Mouse (Mus musculus): Measurements from ENCODE around the gene Gm2001.
"Not testable (repeated sequence)": the region's sequence is repeated elsewhere in the genome, so short reads cannot be mapped to it uniquely, and the experiment has no call there.

Gene Gm2001

DNA sequence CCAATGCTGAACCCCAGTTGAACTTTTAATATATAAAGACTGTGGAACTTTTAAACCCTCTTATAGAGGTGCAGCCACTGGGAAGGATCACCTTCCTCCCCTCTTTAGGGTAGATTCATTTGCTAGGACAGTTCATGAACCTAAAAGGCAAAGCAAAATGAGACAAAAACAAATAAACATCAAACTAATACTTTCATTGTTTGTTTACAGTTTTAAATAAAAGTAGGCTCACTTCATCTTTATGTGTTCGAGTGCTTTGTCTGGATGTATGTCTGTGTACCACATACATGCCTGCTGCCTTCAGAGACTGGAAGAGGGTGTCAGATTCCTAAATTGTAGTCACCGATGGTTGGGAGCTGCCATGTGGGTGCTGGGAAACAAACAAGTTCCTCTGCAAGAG lies at the start of gene Gm2001:
Gene Gm2001, minus strand, starts transcription at position 101 of the 400 bp plus-strand sequence.
- not testable (repeated sequence) for DNase-seq

DNA sequence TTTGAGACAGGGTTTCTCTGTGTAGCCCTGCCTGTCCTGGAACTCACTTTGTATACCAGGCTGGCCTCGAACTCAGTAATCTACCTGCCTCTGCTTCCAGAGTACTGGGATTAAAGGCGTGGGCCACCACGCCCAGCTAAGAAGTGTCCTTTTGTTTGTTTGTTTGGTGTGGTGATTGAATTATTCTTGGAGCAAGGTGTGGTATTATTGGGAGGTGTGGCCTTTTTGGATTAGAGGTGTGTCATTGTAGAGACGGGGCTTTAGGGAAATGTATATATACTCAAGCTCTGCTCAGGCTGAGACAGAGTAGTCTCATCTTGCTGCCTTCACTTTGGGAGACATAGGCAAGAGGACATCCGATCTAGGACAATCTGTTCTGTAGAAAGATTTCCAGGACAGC lies 31.6 kb upstream of the Gm2001 start, which contains the start of gene Gm2016:
Gene Gm2016, plus strand, starts transcription at position 301 of the 400 bp plus-strand sequence.
- not testable (repeated sequence) for DNase-seq

DNA sequence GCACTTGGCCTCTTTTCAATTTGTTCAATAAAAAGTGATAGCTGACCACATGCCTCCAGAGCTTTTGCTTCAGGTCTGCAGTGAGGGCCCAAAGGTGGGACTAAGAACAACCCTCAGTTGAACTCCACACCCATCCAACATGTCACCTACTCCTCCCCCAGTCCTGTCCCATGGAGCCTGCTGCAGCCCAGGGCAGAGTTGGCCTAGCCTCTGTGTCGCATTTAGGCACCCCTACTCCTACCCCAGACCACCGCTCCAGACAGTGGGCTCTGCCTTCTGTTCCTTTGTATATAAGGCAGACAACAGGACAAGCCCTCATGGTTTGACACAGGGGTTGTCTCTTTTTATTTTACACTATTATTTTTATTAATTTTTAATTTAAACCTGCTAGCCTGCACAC lies 21.9 kb upstream of the Gm2001 start:
- DNase-seq: not testable (repeated sequence)

DNA sequence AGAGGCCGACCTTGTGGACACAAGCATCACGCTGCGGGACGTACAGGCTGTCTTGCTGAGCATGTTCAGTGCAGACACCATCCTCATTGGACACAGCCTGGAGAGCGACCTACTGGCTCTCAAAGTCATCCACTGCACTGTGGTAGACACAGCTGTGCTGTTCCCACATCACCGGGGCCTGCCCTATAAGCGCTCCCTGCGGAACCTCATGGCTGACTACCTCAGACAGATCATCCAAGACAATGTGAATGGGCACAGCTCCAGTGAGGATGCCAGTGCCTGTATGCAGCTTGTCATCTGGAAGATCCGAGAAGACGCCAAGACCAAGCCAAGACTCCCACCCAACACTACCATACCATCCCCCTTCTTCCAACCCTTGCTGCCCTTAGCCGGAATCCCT lies 21.5 kb upstream of the Gm2001 start:
- DNase-seq: not testable (repeated sequence)

GRCm38 (mm10) chr12:87861740-87862692 lies 19.9 kb upstream of the Gm2001 start:
- DNase-seq: not testable (repeated sequence)

GRCm38 (mm10) chr12:87856067-87856466 lies 13.9 kb upstream of the Gm2001 start:
- DNase-seq: not testable (repeated sequence)

DNA sequence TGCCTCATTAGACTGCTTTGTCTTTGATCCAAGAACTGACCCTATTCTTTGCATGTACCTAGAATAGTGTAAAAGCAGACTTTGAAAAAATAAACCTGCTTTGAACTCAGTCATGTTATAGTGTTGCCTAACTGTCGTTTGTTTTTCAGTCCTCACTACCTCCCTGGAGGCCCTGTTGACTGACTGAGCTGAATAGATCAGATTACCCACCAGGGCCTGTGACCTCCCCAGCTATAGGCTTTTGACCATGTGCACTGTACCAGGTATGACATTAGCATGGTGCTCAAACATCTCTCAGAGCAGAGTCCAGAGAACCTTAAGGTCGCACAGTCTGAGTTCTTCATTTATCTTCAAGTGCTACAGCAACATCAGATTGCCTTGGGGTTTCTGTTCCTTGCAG lies 8.5 kb upstream of the Gm2001 start:
- DNase-seq: not testable (repeated sequence)

DNA sequence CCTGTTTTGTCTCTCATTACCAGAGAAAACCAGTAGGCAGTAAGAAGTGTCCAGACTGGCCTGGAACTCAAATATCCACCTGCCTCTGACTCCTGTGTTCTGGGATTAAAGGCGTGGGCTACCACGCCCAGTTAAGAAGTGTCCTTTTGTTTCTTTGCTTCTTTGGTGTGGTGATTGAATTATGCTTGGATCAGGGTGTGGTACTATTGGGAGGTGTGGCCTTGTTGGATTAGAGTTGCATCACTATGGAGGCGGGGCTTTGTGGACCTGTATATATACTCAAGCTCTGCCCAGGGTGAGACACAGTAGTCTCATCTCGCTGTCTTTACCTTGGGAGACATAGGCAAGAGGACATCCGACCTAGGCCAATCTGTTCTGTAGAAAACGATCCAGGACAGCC lies 25.9 kb downstream of the Gm2001 start, which contains the start of gene BB287469:
Gene BB287469, plus strand, starts transcription at position 301 of the 400 bp plus-strand sequence.
- not testable (repeated sequence) for DNase-seq

DNA sequence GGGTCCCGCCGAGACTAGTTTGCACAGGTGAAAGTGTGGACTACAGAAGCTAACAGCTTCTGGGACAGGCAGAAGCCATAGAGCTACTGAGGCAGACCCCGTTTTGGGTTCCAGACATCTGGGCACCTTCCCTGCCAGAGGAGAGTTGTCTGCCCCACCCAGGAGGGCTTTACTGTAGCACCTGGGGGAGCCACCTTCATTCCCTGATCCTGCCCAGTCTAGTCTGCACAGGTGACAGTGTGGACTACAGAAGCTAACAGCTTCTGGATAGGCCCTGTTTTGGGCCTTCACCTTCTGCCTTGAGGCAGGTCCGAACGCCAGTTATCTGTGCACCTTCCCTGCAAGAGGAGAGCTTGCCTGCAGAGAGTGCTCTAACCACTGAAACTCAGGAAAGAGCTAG lies 44.2 kb downstream of the Gm2001 start:
- not testable (repeated sequence) for DNase-seq

DNA sequence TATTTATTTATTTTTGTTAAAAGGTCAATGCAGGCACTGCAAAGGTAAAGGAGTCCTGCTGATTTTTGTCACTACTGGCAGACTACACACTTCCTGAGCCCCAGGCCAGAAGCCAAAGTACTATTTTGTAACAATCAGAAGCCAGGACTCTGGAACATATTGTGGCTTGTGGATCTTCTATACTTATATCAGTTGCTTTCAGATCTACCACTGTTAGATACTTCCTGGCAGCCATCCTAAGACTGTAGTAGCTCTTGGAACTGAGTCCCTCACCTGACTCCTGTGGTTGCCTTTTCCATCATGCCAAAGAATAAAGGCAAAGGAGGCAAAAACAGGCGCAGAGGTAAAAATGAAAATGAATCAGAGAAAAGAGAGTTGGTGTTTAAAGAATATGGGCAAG lies 46.9 kb downstream of the Gm2001 start, which contains the start of gene Gm21936:
Gene Gm21936, plus strand, starts transcription at position 301 of the 400 bp plus-strand sequence.
- not testable (repeated sequence) for DNase-seq

Data from thymus, postnatal 25 days (tissue).